Mouse (Mus musculus): ENCODE measurements around the gene Tmod3. TPM values are rescaled to one million over a fixed set of nuclear protein-coding genes. Genes with fewer than 3 reads are reported as not detected.
"Not testable (repeated sequence)": the region's sequence is repeated elsewhere in the genome, so short reads cannot be mapped to it uniquely, and the experiment has no call there.

The Tmod3 gene
- polyA plus RNA-seq, 1 experiment: 53.7 TPM

GRCm38 (mm10) chr9:75511236-75511939, 48.1 kb downstream of the Tmod3 start:
- DNase-seq (ENCODE audit: extremely low spot score in 1 of 2, low spot score in 1 of 2): peak in 1 of 2 experiments; percentile 53

- DNase-seq (ENCODE audit: extremely low spot score in 1 of 2, low spot score in 1 of 2): peak in 1 of 2 experiments; percentile 45
Measured at GRCm38 (mm10) chr9:75504311-75504710, 55.1 kb downstream of the Tmod3 start.

- DNase-seq (ENCODE audit: extremely low spot score in 1 of 2, low spot score in 1 of 2): no peak
Measured at GRCm38 (mm10) chr9:75498571-75498970, 60.9 kb downstream of the Tmod3 start.

GRCm38 (mm10) chr9:75495945-75496344, 63.5 kb downstream of the Tmod3 start:
- no peak for DNase-seq (ENCODE audit: extremely low spot score in 1 of 2, low spot score in 1 of 2)

GRCm38 (mm10) chr9:75494407-75495005, 65.0 kb downstream of the Tmod3 start:
- DNase-seq (ENCODE audit: extremely low spot score in 1 of 2, low spot score in 1 of 2): no peak

GRCm38 (mm10) chr9:75488255-75488654, 71.2 kb downstream of the Tmod3 start:
- DNase-seq (ENCODE audit: extremely low spot score in 1 of 2, low spot score in 1 of 2): not testable (repeated sequence)

GRCm38 (mm10) chr9:75485231-75485630, 74.2 kb downstream of the Tmod3 start:
- DNase-seq (ENCODE audit: extremely low spot score in 1 of 2, low spot score in 1 of 2): no peak

- peak in 1 of 2 experiments; percentile 27 for DNase-seq (ENCODE audit: extremely low spot score in 1 of 2, low spot score in 1 of 2)
Measured at GRCm38 (mm10) chr9:75480536-75481075, 78.9 kb downstream of the Tmod3 start.

- peak in 1 of 2 experiments; percentile 35 for DNase-seq (ENCODE audit: extremely low spot score in 1 of 2, low spot score in 1 of 2)
Measured at GRCm38 (mm10) chr9:75479106-75479725, 80.2 kb downstream of the Tmod3 start.

- no peak for DNase-seq (ENCODE audit: extremely low spot score in 1 of 2, low spot score in 1 of 2)
Measured at GRCm38 (mm10) chr9:75477212-75477611, 82.2 kb downstream of the Tmod3 start.

- no peak for DNase-seq (ENCODE audit: extremely low spot score in 1 of 2, low spot score in 1 of 2)
Measured at GRCm38 (mm10) chr9:75468297-75468696, 91.2 kb downstream of the Tmod3 start.

- no peak for DNase-seq (ENCODE audit: extremely low spot score in 1 of 2, low spot score in 1 of 2)
Measured at GRCm38 (mm10) chr9:75467581-75467980, 91.9 kb downstream of the Tmod3 start.

GRCm38 (mm10) chr9:75466641-75467040, 92.8 kb downstream of the Tmod3 start:
- DNase-seq (ENCODE audit: extremely low spot score in 1 of 2, low spot score in 1 of 2): no peak

GRCm38 (mm10) chr9:75465856-75466255, 93.6 kb downstream of the Tmod3 start:
- DNase-seq (ENCODE audit: extremely low spot score in 1 of 2, low spot score in 1 of 2): peak; percentile 56 to 64

- DNase-seq (ENCODE audit: extremely low spot score in 1 of 2, low spot score in 1 of 2): peak in 1 of 2 experiments; percentile 18
Measured at GRCm38 (mm10) chr9:75463050-75463660, 96.3 kb downstream of the Tmod3 start.

- DNase-seq (ENCODE audit: extremely low spot score in 1 of 2, low spot score in 1 of 2): no peak
Measured at GRCm38 (mm10) chr9:75455684-75456083, 103.8 kb downstream of the Tmod3 start.

GRCm38 (mm10) chr9:75453994-75454393, 105.5 kb downstream of the Tmod3 start:
- no peak for DNase-seq (ENCODE audit: extremely low spot score in 1 of 2, low spot score in 1 of 2)

- no peak for DNase-seq (ENCODE audit: extremely low spot score in 1 of 2, low spot score in 1 of 2)
Measured at GRCm38 (mm10) chr9:75448021-75448420, 111.4 kb downstream of the Tmod3 start.

Measured in frontal cortex, adult 2 months (tissue).